Mouse (Mus musculus): ENCODE measurements around the gene Arsg. TPM values are rescaled to one million over a fixed set of nuclear protein-coding genes. Genes with fewer than 3 reads are reported as not detected.

Gene Arsg
- total RNA-seq, 1 experiment from 2014 or later = 5.9 TPM

Small RNA genes within 50 kb of the gene (microRNA-seq; reads per million reads assigned to microRNA genes)
- gene Gm25540 = 0 reads per million in 2 experiments

Other genes with a start within 250 kb of the Arsg start
- gene Rgs9, start 175.2 kb upstream of the Arsg start, total RNA-seq (2021) = 3.7 and 4.9 TPM in 2 replicates
- gene Gna13, start 110.5 kb upstream of the Arsg start, total RNA-seq (2021) = 52.6 and 68.3 TPM in 2 replicates
- gene 9930022D16Rik, start 59.5 kb upstream of the Arsg start, total RNA-seq (2021) = not detected in 2 replicates
- 41.9 and 53.9 TPM in 2 replicates for gene Amz2, start 47.4 kb upstream of the Arsg start, total RNA-seq (2021)
- gene Slc16a6, start 224 bp downstream of the Arsg start, total RNA-seq (2021) = 0.46 and 0.67 TPM in 2 replicates
- gene Wipi1, start 138.6 kb downstream of the Arsg start, total RNA-seq (2021) = 42.7 and 65.8 TPM in 2 replicates
- 345 and 386 TPM in 2 replicates for gene Prkar1a, start 176.0 kb downstream of the Arsg start, total RNA-seq (2021)
- 3.4 and 3.7 TPM in 2 replicates for gene Fam20a, start 248.9 kb downstream of the Arsg start, total RNA-seq (2021)

Measured in adrenal gland, postnatal 25 days (tissue).